Mouse (Mus musculus) testis, adult 2 months (tissue): ENCODE measurements around the gene Sin3a.

Source experiments
- CTCF ChIP-seq: fragments of 200-500 bp; IDR thresholded peaks from 2 replicates; pipeline ENCODE4 v1.5.1; 2012; ENCODE audit warnings: low read depth, mild to moderate bottlenecking, inconsistent platforms, low read length, moderate library complexity; ENCODE audit not compliant: control insufficient read depth, insufficient read depth, insufficient replicate concordance
- POLR2A ChIP-seq: fragments of 200-500 bp; IDR thresholded peaks from 2 replicates; pipeline ENCODE4 v1.6.1; 2012; ENCODE audit warnings: low read depth, mild to moderate bottlenecking, inconsistent platforms, low read length, moderate library complexity; ENCODE audit not compliant: control insufficient read depth

DNA sequence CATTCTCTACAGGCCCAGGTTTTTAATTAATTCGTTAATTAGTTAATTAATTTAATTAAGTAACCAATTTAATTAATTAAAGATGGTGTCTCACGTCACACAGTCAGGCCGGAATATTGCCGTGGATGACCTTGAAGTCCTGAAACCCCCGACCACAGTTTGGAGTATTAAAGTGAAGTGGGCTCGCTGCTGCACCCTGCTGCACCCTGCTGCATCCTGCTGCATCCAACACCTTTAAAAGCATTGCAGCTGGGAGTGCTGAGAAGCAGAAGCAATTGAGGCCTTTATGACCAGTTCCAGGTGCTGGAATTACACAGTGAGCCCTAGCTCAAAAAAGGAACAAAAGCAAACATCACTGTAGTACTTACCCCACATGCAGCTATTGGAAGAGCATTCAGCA lies 80.5 kb downstream of the Sin3a start:
- no peak for TF ChIP-seq POLR2A
- no peak for TF ChIP-seq CTCF
